Mouse (Mus musculus): Measurements from ENCODE around the gene Fam107a.

- TF ChIP-seq CTCF (IDR thresholded peaks at IDR 0.05; ENCODE audit: borderline replicate concordance, control insufficient read depth, extremely low read depth, insufficient read depth, low read length, poor library complexity) (no peak), POLR2A (IDR thresholded peaks at IDR 0.05; ENCODE audit: control insufficient read depth, extremely low read depth, insufficient read depth, low read length, poor library complexity) (no peak)
These were observed 60.9 kb downstream of the Fam107a start for GRCm38 (mm10) chr14:8256881-8257280.
